8 mouse cellular contexts compared by ENCODE assay signal in the genomic region with DNA sequence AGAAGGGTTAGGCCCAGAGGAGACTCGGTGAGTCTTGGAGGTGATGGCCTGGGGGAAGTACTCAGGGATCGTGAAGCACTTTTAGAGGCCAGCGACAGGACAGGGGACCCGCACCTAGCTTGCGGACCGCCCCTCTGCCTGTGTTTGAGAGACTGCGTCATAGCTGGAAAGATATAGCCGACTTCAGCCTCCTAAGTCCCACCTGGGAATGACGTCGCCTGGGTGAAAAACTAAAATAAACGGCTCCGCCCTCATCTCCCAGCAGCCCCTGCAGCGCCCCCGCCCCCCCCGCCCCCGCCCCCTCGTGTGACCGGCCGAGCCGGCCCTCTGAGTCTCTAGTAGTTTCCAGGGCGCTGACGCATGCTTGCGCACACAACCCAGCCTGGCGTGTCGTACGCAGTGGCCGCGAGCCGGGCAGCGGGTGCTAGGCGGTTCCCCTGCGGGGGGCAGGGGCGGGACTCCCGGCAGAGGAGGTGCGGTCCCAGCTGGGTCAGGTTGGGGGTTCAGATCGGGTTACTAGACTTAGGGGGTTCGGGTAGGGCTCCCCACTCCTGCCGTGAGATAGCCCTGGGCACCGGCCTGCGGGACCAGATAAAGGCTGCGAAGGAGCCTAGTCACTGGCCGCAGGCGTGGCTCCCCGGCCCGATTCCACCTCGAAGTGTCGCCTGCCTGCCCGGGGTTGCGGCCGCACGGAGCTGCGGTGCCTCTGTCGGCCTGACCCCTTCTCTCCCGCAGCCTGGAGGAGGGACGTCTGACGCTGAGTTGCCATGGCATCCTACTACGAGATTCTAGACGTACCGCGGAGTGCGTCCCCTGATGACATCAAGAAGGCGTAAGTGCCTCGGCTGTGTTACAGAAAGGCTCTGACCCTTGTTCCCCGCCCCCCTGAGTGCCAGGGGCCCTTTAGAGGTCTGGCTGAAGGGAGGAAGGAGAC. TPM values are rescaled to one million over a fixed set of nuclear protein-coding genes. Genes with fewer than 3 reads are reported as not detected.
DNase-seq lines count a peak whose midpoint lies in the region; ATAC-seq and TF ChIP-seq lines count a peak whose summit lies in the region.

A gene (plus strand): TSS at position 290 of the 934 bp plus-strand sequence.

- peaks cover 82% of the 10 kb centered on the region for H3K4me1 ChIP-seq in erythroblast, embryonic 14.5 days (ENCODE audit: control insufficient read depth)
- peaks cover 15% of the 10 kb centered on the region for H3K4me1 ChIP-seq in heart, embryonic 12.5 days (replicated peaks)
- peaks cover 10% of the 10 kb centered on the region for H3K4me1 ChIP-seq in kidney, embryonic 16.5 days (ENCODE audit: insufficient read depth, low read length)
- peaks cover 4% of the 10 kb centered on the region; the same call in 1 of the 2 replicates for H3K4me1 ChIP-seq in liver, embryonic 11.5 days (replicated peaks; ENCODE audit: control insufficient read depth, insufficient read depth, low read length)

- peaks cover 11% of the 10 kb centered on the region for H3K79me2 ChIP-seq in myocyte (ENCODE audit: control insufficient read depth, insufficient read depth)

- peak within 1 kb of the TSS; percentile 94 for H3K27ac ChIP-seq in heart, embryonic 12.5 days (ENCODE audit: poor library complexity, severe bottlenecking)
- peak within 1 kb of the TSS; percentile 86 for H3K27ac ChIP-seq in kidney, embryonic 16.5 days (ENCODE audit: low read length)
- H3K27ac ChIP-seq in liver, embryonic 11.5 days (ENCODE audit: low read depth, low read length) = peak within 1 kb of the TSS; percentile 93

- H3K27me3 ChIP-seq in erythroblast, embryonic 14.5 days (ENCODE audit: control insufficient read depth) = no peaks in the 10 kb centered on the region
- no peaks in the 10 kb centered on the region; the same call in 1 of the 2 replicates for H3K27me3 ChIP-seq in heart, embryonic 12.5 days (replicated peaks)
- no peaks in the 10 kb centered on the region for H3K27me3 ChIP-seq in kidney, embryonic 16.5 days (ENCODE audit: insufficient read depth, low read length)
- H3K27me3 ChIP-seq in liver, embryonic 11.5 days (replicated peaks; ENCODE audit: control insufficient read depth, insufficient read depth, low read length) = no peaks in the 10 kb centered on the region
- no peaks in the 10 kb centered on the region for H3K27me3 ChIP-seq in myocyte (ENCODE audit: control insufficient read depth, insufficient read depth, insufficient read length)

- peak within 1 kb of the TSS; percentile 89 for H3K4me2 ChIP-seq in heart, embryonic 12.5 days
- H3K4me2 ChIP-seq in kidney, embryonic 16.5 days (replicated peaks; ENCODE audit: low read depth, low read length) = peak within 1 kb of the TSS; percentile 93
- peak within 1 kb of the TSS; percentile 90 for H3K4me2 ChIP-seq in liver, embryonic 11.5 days
- peak within 1 kb of the TSS; percentile 85 for H3K4me2 ChIP-seq in myocyte (ENCODE audit: low read depth)

- H3K4me3 ChIP-seq in erythroblast, embryonic 14.5 days (replicated peaks) = peak within 1 kb of the TSS; percentile 69
- peak within 1 kb of the TSS; percentile 71 for H3K4me3 ChIP-seq in heart, embryonic 12.5 days
- peak within 1 kb of the TSS; percentile 72 for H3K4me3 ChIP-seq in kidney, embryonic 16.5 days (ENCODE audit: low read length)
- peak within 1 kb of the TSS; percentile 66 for H3K4me3 ChIP-seq in liver, embryonic 11.5 days (ENCODE audit: low read depth, low read length)
- peak within 1 kb of the TSS; percentile 45 for H3K4me3 ChIP-seq in myocyte

- H3ac ChIP-seq in myocyte (ENCODE audit: control insufficient read depth, insufficient read length) = peak within 1 kb of the TSS; percentile 18

- peak; percentile 79 for TF ChIP-seq POLR2A in myocyte (IDR thresholded peaks at IDR 0.05; ENCODE audit: insufficient read length, low read depth)

- WGBS in heart, embryonic 12.5 days = under 1% methylated on average over 64 of the region's 64 CpGs
- under 1% methylated on average over 59 of the region's 64 CpGs for WGBS in kidney, embryonic 16.5 days
- WGBS in liver, embryonic 11.5 days = 2% methylated on average over 60 of the region's 64 CpGs

- peak; percentile 89 for DNase-seq in CD4-positive helper T cell, adult 2 months (ENCODE audit: low read depth, low spot score)
- DNase-seq in brain, adult 2 months (ENCODE audit: low read depth, low spot score) = peak; percentile 96
- DNase-seq in liver, embryonic 11.5 days (ENCODE audit: low spot score) = peak; percentile 81
- DNase-seq in spleen, postnatal 4 days (ENCODE audit: low spot score in 2 of 2) = peak; percentile 89 to 93

- peaks cover 43% of the 10 kb centered on the region for H3K36me3 ChIP-seq in erythroblast, embryonic 14.5 days (ENCODE audit: control insufficient read depth)
- peaks cover 18% of the 10 kb centered on the region for H3K36me3 ChIP-seq in heart, embryonic 12.5 days
- H3K36me3 ChIP-seq in kidney, embryonic 16.5 days (ENCODE audit: insufficient read depth, low read length) = peaks cover 10% of the 10 kb centered on the region; the same call in 1 of the 2 replicates
- H3K36me3 ChIP-seq in liver, embryonic 11.5 days (ENCODE audit: control insufficient read depth, insufficient read depth, low read length) = no peaks in the 10 kb centered on the region
- peaks cover 9% of the 10 kb centered on the region for H3K36me3 ChIP-seq in myocyte (ENCODE audit: control insufficient read depth, insufficient read depth)

- H3K9me3 ChIP-seq in erythroblast, embryonic 14.5 days (ENCODE audit: control insufficient read depth, low read length) = no peaks in the 10 kb centered on the region
- H3K9me3 ChIP-seq in heart, embryonic 12.5 days (replicated peaks) = no peaks in the 10 kb centered on the region
- H3K9me3 ChIP-seq in kidney, embryonic 16.5 days (ENCODE audit: low read length) = no peaks in the 10 kb centered on the region
- no peaks in the 10 kb centered on the region for H3K9me3 ChIP-seq in liver, embryonic 11.5 days (ENCODE audit: control insufficient read depth, low read length)

- peak; percentile 92 for ATAC-seq in heart, embryonic 12.5 days (ENCODE audit: insufficient number of reproducible peaks, low FRiP score)
- peak; percentile 96 for ATAC-seq in kidney, embryonic 16.5 days (ENCODE audit: low FRiP score, low TSS enrichment)
- ATAC-seq in liver, embryonic 11.5 days (replicated peaks; ENCODE audit: low FRiP score) = peak; percentile 89

- H3K9ac ChIP-seq in heart, embryonic 12.5 days = peak within 1 kb of the TSS; percentile 93
- peak within 1 kb of the TSS; percentile 81 for H3K9ac ChIP-seq in kidney, embryonic 16.5 days (replicated peaks; ENCODE audit: low read length)
- H3K9ac ChIP-seq in liver, embryonic 11.5 days (ENCODE audit: low read depth, low read length) = peak within 1 kb of the TSS; percentile 76

TF ChIP-seq in myocyte, 11 proteins besides CTCF, POLR2A, EP300 and RAD21:
- peak; percentile 92 for TF ChIP-seq POLR2AphosphoS2 (IDR thresholded peaks at IDR 0.05; ENCODE audit: insufficient read length, low read depth)
- peak in 1 of 3 experiments; percentile 24 for TF ChIP-seq MYOG (IDR thresholded peaks at IDR 0.05; ENCODE audit: control insufficient read depth in 1 of 3, insufficient read depth in 1 of 3, insufficient read length in 2 of 3, low read depth in 2 of 3)
- TF ChIP-seq USF1 (IDR thresholded peaks at IDR 0.05; ENCODE audit: low read depth) = no peak

RNA-seq across cellular contexts. Expression of the gene that starts here (rescaled TPM):
- polyA plus RNA-seq in erythroblast, embryonic 14.5 days (2012) = 24.2 and 27.6 TPM in 2 replicates
- polyA plus RNA-seq in heart, embryonic 12.5 days (2016; fragmentation: Nextera tagmentation; extraction: Ambion mirVana) = 34.5 and 37.5 TPM in 2 replicates
- polyA plus RNA-seq in kidney, embryonic 16.5 days (2015; fragmentation: Nextera tagmentation; extraction: Ambion mirVana) = 41.3 and 45.7 TPM in 2 replicates
- polyA plus RNA-seq in liver, embryonic 11.5 days (2014; fragmentation: Nextera tagmentation; extraction: Ambion mirVana) = 13.6 and 17.5 TPM in 2 replicates
- 54.1 TPM for polyA plus RNA-seq in myocyte (2012; fragmentation: generic; extraction: Trizol)

Comparison
In these comparisons a context has a peak if more than half of its experiments do, and no peak if none do; other contexts are left out.
1. Peak in every context shown above with its lines: DNase-seq, ATAC-seq, H3K4me3 ChIP-seq and H3K27ac ChIP-seq.